Mouse (Mus musculus) bone marrow, adult 2 months (tissue): ENCODE measurements around the gene 4930572O03Rik.
"Not testable (repeated sequence)": the region's sequence is repeated elsewhere in the genome, so short reads cannot be mapped to it uniquely, and the experiment has no call there.

Experiments
- CTCF ChIP-seq: fragments of 200-500 bp; IDR thresholded peaks from 2 replicates; pipeline ENCODE4 v1.5.1; 2011; ENCODE audit warnings: low read length, control low read depth; ENCODE audit not compliant: control insufficient read depth, insufficient read depth
- POLR2A ChIP-seq: fragments of 200-500 bp; IDR thresholded peaks from 2 replicates; pipeline ENCODE4 v1.6.1; 2011; ENCODE audit warnings: low read depth, mild to moderate bottlenecking, control low read depth, low read length, borderline replicate concordance; ENCODE audit not compliant: control insufficient read depth

DNA sequence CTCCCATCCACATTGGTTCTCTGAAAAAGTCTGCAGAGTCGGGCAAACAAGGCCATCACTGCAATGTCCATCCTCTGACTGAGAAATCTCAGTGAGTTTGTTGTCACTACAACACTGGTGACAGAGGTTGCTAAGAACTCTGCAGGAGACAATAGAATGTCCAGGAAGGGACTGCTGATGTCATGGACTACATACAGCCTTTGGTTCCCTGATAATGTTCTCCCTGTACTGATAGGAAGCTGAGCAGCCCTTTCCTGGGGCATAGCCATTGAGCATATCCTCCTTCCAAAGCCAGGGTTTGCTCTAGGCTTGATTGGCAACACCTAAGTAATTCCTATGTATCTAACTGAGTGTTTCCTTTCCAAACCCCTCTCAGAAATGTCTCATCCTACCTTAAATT is at the start of gene 4930572O03Rik:
- not testable (repeated sequence) for TF ChIP-seq POLR2A, CTCF
